Mouse (Mus musculus): ENCODE measurements at regions not wholly inside any gene's neighbourhood (a gene's known extent, or its start where the extent isn't known, plus 50 kb on each side); places are given as distances from the start of the nearest gene placed in this dataset.
A peak's percentile ranks its signal among the peaks of the same experiment; 100 is the strongest.
"Not testable (repeated sequence)": the region's sequence is repeated elsewhere in the genome, so short reads cannot be mapped to it uniquely, and the experiment has no call there.

DNA sequence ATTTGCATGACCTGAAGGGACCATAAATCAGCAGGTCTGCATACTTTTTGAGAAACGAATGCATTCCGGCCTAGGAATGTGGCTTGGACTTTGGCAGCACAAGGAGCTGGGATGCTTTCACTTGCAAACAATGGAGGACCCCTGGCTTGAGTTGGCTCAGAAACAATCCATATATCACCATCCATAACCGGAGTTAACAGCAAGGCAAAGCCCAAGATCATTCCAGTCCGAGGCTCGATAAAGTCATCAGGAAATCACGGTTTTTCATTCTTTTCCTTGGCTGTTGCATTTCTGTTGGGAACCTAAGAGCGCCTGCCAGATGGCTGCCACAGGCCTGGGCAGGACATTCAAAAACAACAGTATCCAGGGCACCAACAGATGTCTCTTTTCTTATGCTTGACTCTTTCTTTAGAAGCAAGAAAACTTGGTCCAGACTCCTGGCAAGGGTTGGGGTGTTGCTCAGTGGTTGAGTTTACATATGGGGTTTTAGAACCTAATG is 198.5 kb downstream of the Fam43a start:
- DNase-seq (ENCODE audit: low read depth, low spot score): no peak

DNA sequence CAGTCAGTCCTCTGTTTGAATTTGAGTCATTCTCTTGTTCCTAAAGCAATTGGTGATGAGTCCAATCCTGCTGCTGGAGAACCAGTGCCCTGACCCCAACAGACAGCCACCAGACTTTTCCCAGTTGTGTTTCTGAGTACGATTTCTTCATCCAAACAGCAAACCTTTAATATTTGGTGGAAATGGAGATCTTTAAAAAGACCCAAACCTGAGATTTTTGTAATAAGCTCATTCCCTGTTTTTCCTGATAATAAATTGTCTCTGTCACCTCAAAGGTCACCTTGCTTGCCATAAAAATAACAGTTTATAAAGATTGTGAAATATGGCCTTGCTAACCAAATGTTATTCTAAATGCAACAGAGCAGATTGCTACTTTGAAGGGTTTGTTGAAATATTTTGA is 199.0 kb downstream of the Fam43a start:
- no peak for DNase-seq (ENCODE audit: low read depth, low spot score)

DNA sequence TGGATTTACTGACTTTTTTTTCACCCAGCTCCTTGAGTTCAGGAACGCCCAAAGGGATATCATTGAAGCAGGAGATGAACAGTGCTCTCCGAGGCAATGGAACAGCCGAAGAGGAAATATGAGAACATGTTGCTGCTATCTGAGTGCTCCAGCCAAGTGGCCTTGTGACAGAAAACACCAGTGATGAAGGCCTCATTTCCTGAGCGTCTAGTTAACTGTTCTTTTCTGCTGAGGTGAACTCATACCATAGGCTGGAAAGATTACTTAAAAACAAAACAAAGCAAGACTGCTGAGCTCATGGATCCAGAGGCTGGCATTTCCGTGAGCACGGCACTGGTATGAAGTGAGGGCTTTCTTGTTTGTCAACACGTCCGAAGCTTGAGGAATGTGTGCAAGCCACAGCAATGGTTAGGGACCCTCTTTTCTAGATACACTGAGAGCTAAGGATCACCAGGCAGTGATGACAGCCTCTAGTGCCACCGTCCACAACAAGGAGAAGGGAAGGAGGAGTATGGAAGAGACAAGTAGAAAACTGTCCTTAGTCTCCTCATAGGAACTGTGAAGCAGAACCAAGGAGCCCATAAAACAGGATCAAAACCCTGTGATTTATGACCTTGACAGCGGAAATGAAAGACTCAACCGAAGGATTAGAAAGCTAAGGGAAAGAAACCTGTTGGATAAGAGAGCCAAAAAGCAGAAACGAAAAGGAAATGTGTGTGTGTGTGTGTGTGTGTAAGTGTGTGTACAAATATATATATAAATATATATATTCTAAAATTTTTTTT is 200.4 kb downstream of the Fam43a start:
- DNase-seq (ENCODE audit: low read depth, low spot score): no peak

DNA sequence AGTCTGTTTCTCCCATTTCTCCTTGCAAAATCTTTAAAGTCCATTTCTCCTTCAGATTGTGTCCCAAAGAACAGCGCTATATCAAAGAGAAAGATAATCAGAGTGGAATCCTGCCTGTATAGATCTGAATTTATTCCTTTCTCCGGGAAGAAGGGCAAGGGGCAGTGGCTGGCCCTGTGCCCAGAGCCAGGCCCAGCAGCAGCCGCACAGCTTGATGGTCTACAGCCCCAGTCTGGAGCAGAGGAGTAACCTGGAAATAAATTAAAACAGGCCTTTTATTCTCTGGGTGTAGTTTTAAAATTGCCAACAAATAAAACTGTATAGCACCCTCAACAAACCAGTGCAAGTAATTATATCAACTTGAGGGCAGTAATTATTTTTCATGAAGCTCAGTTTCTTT is 204.5 kb downstream of the Fam43a start:
- no peak for DNase-seq (ENCODE audit: low read depth, low spot score)

DNA sequence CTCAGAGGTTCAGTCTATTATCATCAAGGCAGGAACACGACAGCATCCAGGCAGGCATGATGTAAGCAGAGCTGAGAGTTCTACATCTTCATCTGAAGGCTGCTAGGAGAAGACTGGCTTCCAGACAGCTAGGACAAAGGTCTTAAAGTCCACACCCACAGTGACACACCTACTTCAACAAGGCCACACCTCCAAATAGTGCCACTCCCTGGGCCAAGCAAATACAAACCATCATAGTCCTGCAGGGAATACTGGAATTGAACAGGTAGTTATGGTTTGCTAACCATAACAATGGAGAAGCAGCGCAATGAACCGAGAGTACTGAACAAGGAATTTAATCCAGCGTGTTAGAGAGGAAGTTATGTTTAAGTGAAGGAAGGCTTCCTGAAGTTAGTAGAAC is 206.7 kb downstream of the Fam43a start:
- not testable (repeated sequence) for DNase-seq (ENCODE audit: low read depth, low spot score)

DNA sequence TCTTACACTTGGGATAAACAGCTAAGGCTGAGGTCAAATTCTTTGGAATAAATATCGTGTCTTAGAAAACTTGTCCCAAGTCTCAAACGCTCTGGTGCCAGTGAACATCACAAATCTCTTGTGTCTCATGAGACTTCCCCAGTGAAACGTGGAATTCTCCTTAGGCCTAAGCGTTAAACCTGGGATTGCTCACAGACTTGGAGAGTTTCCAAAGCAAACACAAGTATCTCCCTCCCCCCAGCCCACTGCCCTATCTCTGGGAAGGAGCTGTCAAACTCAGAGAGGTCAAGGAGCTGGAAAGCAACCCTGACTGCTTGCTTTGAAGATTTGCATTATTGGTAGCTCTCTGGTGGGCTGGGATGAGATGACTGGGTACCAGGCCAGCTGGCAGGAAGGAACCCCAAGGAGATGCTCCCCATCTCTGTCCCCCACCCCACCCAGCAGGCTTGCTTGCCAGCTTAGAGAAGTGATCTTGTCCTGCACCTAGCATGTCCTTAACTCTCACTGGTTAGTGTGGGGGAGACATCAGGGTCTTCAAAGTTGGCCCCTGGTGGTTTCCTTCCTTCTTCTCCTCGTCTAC is 219.1 kb downstream of the Fam43a start:
- no peak for DNase-seq (ENCODE audit: low read depth, low spot score)

DNA sequence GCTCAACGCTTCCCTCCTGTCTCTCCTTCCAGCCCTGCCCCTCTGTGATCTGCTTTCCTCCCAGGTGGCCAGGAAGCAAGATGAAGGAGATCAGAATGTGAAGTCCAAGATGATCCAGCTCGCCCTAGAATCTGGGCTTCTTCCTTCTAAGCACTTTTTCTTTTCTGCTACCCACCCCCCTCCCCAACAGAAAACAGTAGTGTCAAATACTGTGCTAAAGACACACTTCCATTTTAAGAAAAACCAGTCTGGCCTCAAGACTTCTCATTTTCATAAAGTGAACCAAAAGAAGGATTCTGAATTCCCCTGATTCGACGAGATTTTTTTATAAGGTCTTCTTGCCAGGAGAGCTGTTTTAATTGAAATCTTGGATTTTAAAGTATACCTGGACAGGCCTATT is 219.8 kb downstream of the Fam43a start:
- DNase-seq (ENCODE audit: low read depth, low spot score): no peak

DNA sequence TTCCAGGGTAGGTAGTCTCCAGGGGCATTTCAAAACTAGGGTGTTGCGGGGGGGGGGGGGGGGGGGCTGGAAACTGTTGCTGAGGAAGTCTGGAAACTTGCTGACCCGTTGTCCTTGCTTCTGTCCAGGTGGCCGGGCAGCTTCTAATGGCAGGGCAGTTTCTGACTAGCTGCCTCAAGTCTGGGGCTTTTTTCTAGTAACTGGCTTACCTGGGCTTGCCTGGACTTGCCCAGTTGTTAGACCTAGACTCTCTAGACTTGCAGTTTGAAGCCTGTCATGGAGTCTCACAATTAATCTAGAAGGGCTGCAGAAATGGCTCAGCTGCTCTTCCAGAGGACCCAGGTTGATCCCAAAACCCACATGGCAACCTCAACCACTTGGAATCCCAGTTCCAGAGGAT is 220.7 kb downstream of the Fam43a start:
- DNase-seq (ENCODE audit: low read depth, low spot score): no peak

DNA sequence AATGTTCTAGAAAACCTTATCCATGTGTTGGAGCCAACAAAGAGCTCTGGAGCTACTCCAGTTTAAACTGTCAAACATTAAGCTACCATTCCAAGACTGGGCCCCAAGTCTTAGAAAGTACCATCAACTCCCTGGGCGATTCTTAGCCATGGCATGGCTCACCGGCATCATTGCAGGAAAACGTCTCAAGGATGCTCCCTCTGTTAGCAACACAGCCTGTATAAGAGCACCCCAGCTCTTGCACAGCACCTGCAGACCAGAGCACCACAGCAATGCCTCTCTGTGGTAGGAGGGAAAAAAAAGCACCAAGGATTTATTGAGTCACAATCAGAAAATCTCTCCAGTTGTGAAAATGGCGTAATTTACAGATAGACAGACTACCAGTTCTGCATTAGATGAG is 221.2 kb downstream of the Fam43a start:
- DNase-seq (ENCODE audit: low read depth, low spot score): no peak

DNA sequence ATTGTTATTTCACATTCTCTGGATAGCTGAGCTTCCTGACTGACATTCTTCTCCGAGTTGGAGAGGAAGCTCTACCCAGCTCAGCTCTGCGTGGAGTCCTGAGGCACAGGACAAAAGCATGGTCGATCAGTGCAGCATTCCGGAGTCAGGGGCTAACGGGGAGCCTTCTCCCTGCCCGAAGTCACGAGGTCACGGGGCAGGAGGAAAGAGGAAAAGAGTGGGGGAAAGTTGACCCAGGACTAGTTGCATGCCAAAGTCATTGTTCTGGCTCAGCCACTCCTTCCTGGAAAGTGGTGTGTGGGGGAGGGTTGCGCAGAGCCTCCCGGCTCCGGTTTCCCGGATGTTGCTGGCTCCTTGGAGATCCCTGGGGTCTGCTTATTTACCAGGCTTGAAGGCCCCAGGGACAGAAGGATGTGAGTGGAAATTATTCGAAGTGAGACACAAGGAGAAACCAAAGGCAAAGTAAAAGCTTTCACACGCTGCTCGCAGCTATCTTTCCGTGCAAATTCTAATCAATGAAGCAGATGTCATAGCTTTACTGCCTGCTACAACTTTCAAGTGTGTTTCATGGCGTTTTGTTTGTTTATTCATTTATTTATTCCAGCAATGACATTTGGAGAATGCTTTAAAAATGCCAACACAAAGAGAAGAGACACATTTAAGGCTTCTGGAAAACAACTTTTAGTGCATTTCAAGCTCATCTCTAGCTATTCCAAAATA is 221.8 kb downstream of the Fam43a start:
- no peak for DNase-seq (ENCODE audit: low read depth, low spot score)

DNA sequence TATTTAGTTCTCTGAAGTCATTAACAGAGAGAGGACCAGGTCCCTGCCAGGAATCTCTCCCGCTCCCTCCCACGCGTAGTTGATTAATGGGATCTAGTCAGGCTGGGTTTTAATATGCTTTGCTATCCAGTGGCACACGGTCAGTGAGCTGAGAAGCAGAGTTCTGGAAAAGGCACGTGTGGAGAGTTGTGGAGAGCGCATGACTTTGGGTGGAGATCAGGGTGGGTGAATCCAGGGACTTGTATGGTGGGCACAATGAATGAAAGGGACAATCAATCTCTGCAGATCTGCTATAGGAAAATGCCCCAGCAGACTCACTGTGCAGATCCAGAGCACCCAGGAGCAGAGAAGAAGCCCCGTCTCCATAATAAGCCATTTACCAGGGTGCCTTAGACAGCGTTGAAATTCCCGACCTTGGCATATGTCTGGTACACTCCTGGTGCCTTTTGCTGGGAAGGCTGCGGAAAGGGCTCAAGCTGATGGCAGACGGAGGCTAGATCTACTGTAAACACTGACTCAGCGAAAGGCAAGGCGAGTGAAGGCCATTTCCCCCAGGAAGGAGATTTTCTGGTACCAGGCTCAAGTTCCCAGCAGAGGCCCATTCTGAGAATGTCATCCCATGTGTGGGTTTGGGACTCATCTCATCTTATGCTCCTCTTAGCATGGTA is 222.5 kb downstream of the Fam43a start:
- no peak for DNase-seq (ENCODE audit: low read depth, low spot score)

DNA sequence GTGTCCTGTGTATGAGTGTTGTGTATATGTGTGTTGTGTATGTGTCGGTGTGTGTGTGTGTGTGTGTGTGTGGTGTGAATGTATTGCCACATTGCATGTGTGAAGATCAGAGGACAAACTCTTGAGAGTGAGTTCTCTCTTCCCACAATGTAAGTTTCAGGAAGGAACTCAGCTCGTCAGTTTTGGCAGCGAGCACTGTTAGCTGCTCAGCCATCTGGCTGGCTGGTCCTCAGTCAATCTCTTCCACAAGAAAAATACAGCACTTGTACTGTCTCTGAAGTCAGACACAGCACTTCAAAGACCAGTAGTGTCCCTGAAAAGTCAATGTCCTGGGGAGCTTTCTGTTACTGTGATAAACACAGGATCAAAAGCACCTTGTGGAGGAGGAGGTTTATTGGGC is 226.6 kb downstream of the Fam43a start:
- peak; percentile 65 for DNase-seq (ENCODE audit: low read depth, low spot score)

DNA sequence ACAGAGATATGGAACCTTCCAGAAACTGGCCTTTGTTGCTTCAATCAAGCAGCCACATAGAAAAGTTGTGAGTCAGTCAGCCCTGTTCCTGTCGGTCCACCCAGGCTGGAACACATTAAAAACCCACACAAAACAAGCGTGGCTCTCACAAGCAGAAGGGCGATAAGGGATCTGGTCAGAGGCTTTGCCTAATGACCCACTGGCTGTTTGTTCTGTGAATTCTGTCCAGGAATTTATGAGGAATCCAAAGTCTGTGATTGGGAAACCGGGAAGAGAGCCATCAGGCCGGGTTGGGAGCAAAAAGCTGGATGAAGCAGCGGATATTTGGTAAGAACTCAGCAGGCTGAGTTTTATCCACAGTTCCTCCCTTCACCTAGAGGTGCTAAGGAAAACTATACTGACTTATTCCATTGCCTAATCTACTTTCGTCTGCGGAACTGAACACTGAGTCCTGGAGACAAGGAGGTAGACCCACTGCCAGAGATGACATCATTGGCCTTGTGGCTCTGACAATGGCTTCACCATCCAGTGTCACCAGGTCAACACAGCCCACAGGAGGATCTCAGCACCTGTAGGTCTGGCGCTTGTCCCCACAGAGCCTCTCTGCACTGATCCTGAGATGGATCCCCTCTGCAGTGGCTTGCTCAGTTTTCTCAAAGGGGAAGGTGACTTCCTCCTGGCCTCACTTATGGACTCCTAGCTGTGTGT is 228.5 kb downstream of the Fam43a start:
- DNase-seq (ENCODE audit: low read depth, low spot score): no peak

DNA sequence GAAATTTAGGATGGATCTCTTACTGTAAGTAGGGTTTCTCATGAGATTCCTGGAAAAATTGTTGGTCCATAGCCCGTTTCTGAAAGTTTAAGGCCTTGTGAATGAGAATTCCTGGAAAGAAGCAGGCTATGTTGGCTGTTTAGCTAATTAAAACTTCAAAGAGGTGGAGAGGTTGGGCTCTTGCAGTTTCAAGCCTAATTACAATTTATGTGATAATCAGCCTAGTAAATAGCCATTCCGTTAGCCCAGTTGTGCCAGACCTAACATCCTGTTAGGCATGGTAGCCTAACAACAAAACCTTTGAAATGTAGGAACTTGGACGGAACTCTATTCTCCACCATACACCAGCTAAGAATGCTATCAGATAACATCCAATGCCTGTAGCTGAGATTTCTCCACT is 235.0 kb downstream of the Fam43a start:
- no peak for DNase-seq (ENCODE audit: low read depth, low spot score)

DNA sequence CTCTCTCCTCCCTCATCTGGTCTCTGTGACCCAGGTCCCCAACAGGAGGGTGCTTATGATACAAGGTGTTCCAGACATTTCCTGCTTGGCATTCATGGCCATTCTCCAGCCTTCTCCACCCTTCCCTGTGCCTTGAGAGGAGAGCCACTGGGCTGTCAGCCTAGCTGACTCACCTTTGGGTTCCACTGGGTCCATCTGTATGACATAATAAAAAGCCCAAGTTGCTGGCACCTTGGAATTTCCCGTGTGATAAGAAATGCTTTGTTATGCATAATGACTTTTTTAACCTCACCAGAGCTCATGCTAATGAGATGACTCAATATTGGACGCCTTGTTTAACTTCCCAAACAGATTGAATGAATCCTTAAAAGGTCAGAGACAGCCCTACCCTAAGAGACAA is 236.2 kb downstream of the Fam43a start:
- DNase-seq (ENCODE audit: low read depth, low spot score): no peak

DNA sequence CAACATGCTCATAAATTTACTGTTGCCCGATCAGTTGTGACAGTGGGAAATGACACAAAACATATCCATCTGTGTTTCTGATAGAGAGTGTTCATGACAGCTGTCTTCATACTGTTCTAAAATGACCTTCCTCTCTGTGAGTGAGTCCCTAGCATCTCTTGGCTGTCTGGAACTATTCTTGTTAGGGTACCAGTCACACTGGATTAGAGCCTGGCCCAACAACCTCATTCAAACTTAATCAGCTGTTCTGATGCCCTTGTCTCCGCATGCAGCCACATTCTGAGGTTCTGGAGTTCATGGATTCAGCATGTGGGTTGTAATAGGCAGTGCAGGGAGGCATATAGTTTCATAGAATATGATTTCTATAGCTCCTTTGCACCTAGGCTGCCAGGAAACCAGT is 238.4 kb downstream of the Xxylt1 start:
- no peak for DNase-seq (ENCODE audit: low read depth, low spot score)

DNA sequence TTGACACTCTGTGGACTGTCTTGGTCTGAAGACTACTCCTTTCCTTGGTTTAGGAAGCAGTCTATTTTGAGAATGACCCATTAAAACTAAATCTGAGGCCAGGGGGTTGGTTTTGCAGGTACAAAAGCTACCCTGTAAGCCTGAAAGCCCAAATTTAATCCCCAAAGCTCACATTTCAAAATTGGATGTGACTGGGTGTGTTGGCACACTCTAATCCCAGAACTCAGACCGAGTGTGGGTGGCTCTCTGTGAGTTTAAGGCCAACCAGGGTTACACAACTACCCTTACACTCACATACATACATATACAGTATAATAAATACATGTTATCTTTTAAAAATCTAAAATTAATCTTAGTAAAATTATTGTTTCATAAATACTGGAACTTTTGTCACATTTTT is 228.6 kb downstream of the Xxylt1 start:
- DNase-seq (ENCODE audit: low read depth, low spot score): no peak

DNA sequence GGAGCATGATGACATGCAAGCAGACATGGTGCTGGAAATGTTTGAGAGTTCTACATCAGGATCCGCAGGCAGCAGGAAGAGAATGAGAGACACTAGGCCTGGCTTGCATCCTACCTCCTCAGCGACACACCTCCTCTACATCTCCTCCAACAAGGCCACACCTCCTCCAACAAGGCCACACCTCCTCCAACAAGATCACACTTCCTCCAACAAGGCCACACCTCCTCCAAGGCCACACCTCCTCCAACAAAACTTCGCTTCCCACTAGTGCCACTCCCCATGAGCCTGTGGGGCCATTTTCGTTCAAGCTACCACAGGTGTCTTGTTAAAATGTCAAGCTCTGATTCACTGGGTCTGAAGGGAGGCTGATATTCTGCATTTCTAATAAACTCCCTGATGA is 226.5 kb downstream of the Xxylt1 start:
- no peak for DNase-seq (ENCODE audit: low read depth, low spot score)

DNA sequence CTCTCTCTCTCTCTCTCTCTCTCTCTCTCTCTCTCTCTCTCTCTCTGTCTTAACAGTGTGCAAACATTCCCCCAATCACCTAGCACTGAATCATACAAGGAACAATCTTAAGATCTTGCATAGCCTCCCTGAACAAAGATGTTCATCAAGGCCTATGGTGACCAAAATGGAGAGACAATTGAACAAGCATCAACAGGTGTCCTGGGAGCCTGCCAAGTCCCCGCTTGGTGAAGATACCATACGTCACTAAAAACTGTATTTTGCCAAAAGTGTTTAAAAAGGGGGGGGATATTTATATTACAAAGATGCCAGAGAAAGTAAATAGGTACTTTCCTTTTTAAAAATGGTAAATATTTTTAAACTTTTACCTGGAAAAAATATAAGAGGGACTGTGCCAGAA is 223.6 kb downstream of the Xxylt1 start:
- DNase-seq (ENCODE audit: low read depth, low spot score): no peak

DNA sequence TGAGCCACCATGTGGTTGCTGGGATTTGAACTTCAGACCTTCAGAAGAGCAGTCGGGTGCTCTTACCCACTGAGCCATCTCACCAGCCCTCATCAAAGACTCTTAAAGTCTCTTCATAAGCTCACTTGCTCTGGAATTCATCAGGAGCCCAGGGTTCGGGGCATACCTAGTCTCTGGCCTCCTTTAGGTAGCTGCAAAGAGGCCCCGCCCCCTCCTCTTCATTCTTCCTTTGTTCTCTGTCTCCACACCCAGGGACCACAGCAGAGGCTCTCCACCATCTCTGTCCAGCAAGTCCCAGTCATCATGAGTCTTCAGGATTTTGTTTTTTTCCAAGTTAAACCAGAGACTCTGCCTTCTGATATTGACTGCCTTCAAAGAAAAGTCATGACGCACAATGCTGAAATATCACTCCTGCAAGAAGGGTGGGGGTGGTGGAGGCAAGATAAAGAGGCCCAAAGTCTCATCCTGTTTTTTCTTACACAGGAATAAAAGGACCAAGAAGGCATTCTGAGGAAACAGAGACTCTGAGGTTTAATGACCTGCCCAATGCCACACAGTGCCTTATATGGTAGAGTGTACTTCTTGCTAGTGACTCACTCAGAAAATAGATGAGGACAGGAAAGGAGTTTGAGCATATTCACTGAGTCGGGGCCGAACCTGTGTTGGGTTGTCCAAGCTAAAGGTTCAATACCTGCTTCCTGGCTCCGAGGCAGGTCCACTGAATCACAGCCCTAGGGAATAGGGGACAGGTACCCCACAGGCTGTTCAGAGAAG is 211.9 kb downstream of the Xxylt1 start:
- no peak for DNase-seq (ENCODE audit: low read depth, low spot score)

DNA sequence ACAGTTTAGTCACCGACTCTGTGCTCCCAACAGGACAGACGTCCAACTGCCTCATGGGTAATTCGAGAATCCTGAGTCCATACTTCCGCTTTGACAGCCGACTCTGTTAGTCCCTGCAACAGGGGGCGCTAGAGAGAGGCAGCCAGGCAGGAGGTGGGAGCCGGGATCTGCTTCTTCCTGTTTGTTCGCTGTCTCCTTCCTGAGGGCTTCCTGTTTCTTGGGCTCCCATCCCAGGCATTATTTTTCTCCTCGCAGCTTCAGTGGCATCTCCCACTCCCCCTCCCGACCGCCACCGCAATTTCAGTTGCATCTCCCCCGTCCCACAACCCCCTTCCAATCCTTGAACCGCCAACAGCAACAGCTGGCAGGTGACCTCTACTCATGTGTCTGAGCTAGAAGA is 211.1 kb downstream of the Xxylt1 start:
- no peak for DNase-seq (ENCODE audit: low read depth, low spot score)

All from brain, embryonic 18.5 days (tissue).